Mouse (Mus musculus) MEL-GATA-1-ER (cell line): ENCODE measurements at regions not wholly inside any gene's neighbourhood (a gene's known extent, or its start where the extent isn't known, plus 50 kb on each side); places are given as distances from the start of the nearest gene placed in this dataset.

Experiments
- DNase-seq: peaks from one replicate; pipeline ENCODE4 v3.0.0-alpha.2; 2012; ENCODE audit warnings: low read depth; ENCODE audit errors: extremely low read depth

DNA sequence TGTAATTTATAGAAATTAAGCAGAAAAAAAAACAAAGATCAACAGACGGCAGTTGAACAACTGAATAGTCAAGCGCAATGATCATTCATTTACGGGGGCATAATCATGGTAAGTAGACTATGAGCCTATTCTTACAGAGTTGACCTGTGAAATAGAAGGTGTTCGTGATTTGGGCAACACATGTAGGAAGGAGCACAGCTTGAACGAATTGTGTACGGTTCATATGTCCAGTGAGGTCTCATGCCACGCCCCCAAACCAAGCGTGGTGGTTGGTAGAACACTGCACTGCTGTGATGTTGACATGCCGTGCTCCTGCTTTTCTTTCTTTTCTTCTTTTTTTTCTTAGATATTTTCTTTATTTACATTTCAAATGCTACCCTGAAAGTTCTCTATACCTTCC lies 563.1 kb downstream of the Etv1 start:
- no peak for DNase-seq

DNA sequence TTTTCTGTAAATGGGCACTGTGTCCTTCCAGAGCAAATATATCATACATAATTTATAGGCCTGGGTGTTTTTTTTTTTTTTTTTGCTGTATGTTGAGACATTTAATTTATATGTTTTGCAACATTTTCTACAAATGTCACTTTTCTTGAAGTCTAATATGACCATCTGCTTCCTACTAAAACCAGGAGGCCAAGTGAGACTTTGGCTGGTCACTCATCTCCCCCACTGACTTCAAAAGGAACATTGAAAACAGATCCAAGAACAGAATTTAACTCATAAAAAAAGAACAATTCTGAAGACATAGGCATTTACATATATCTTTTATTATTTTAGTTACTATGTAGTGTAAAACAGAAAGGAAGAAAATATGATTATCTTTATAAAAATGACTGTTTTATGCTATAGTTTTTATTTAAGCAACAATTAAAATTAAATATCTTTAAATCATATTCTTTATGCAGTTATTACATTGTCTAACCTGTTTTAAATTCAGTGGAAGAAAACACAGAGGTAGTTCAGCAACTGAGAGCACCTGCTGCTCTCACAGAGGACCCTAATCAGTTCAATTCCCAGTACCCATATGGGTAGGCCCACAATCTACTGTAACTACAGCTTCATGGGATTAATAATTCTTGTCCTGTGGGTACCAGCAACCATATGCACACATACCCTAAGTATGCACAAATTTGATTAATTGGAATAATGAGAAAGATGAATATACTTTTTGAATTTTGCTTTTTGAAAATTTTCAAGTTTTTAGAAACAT lies 592.5 kb downstream of the Etv1 start:
- DNase-seq = no peak

DNA sequence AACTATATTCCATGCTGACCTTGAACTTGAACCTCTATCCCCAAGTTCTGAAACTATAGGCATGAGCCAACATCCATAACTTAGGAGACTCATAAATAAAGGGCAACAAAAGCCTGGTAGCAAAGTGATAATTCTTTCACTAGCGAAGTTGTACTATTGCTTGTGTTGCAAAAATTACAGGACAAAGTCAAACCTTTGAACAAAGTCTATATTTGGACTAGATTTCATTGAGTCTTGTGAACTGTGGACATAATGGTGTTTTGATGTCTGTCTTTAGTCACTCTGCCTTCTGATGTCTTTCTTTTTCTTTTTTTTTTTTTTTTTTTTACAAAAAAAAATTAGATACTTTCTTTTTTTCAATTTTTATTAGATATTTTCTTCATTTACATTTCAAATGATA lies 594.5 kb downstream of the Etv1 start:
- DNase-seq = no peak
